Mouse (Mus musculus) bone marrow macrophage, adult 2 months (primary cell): ENCODE measurements around the gene Snrpd3.

Experiments used
- CTCF ChIP-seq: IDR thresholded peaks from 2 replicates; pipeline ENCODE4 v1.5.1; 2012; ENCODE audit warnings: low read depth, mild to moderate bottlenecking, low read length, moderate library complexity
- POLR2A ChIP-seq: IDR thresholded peaks from 2 replicates; pipeline ENCODE4 v1.6.1; 2012; ENCODE audit warnings: mild to moderate bottlenecking, low read depth, low read length, borderline replicate concordance

DNA sequence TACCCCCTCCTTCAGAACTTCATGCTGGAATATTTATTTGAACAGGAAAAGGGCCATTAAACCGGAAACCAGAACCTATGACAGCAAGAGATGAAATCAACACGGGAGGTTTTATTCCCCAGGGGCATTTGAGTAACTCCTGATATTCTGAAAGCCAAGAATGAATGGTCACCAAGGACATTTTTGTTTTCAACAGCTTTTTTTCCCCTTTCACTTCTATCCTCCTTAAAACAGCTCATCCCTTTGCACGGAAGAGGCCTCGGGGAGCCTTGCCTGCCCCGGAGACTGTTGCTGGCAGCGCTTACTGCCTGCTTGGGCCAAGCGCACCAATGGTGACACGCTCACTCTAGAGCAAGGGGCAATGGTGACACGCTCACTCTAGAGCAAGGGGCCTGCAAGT lies 40.3 kb upstream of the Snrpd3 start:
- TF ChIP-seq CTCF (no peak), POLR2A (no peak)
